Mouse (Mus musculus): ENCODE measurements around the gene Gm28635.

The Gm28635 gene

DNA sequence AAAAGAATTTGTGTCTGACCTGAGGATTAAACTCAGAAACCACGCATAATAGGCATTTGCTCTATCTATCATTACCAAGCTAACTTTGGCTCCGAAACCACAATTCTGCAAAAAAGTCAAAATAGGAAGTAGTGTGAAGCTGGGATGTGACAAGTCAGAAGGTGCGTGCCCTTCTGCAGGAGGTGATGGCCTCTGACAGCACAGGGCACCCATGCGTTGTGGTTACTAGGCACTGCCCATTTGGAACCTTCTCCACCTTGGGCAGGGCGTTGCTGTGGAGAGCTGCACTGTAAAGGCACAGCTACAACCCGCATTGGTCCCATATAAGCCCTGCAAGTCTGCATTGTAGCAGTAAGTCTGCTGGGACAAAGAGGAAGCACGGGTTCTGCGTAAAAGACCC is 85.0 kb downstream of the Gm28635 start:
- no peak for DNase-seq (ENCODE audit: low read depth, low spot score)

GRCm38 (mm10) chr2:84585700-84586099 is 92.1 kb downstream of the Gm28635 start:
- DNase-seq (ENCODE audit: low read depth, low spot score), result no peak

GRCm38 (mm10) chr2:84582286-84582685 is 95.6 kb downstream of the Gm28635 start:
- DNase-seq (ENCODE audit: low read depth, low spot score), result no peak

- DNase-seq (ENCODE audit: low read depth, low spot score), result no peak
Observed at GRCm38 (mm10) chr2:84581208-84581607, 96.6 kb downstream of the Gm28635 start.

DNA sequence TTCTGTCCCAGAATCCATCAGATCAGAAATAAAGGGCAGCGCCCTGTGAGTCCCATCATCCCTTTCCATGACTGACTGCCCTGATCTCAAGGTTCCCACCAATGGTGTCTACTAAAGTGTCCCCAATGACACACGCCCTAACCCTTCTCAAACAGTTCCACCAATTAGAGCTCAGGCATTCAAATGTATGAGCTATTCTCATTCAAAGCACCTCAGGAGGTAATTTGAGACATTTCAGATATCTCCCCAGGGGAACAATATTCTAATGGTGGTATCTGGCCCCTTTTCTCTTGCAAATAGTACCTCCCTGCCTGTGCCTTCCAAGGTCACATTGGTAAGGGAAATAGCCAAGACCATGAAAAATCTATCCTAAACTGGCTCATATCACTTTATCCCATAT is 98.5 kb downstream of the Gm28635 start:
- no peak for DNase-seq (ENCODE audit: low read depth, low spot score)

DNA sequence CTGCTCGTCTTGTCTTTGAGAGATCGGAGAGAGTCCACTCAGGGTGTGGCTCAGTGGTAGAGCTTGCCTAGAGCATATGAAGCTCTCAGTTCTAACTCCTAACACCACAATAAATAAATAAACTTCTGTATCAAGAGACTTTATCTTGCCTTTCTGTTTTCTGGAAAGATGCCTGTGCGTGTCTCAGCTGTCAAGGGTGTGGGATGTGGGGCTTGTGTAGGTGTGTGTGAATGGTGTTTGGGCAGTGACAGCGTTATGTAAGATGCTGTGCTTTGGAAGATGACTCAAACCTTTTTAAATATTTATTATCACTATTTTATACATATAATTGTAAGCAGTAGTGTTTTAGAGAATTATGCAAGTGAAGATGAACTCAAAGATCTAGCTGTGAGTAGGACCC is 103.7 kb downstream of the Gm28635 start:
- DNase-seq (ENCODE audit: low read depth, low spot score), result no peak

- no peak for DNase-seq (ENCODE audit: low read depth, low spot score)
Observed at GRCm38 (mm10) chr2:84556888-84557514, 120.8 kb downstream of the Gm28635 start.

Measured in WW6 (cell line).